Mouse (Mus musculus) gastrocnemius, postnatal 10 days (tissue): Measurements from ENCODE around the gene Foxl1. TPM values are rescaled to one million over a fixed set of nuclear protein-coding genes. Genes with fewer than 3 reads are reported as not detected.
"Not testable (repeated sequence)": the region's sequence is repeated elsewhere in the genome, so short reads cannot be mapped to it uniquely, and the experiment has no call there.

Experiments
- DNase-seq: peaks from one replicate; pipeline ENCODE4 v3.0.0; 2021; ENCODE audit warnings: mixed read lengths
- total RNA-seq, 2 experiments: library from RNA; stranded (reverse); gene quantifications; 2 replicates each; pipeline ENCODE4 v1.2.3; 2021

The Foxl1 gene
- total RNA-seq, 2 experiments from 2014 or later = 0.09 to 0.27 TPM

GRCm38 (mm10) chr8:121125311-121125876 lies 2.3 kb upstream of the Foxl1 start:
- peak; percentile 51 for DNase-seq

DNA sequence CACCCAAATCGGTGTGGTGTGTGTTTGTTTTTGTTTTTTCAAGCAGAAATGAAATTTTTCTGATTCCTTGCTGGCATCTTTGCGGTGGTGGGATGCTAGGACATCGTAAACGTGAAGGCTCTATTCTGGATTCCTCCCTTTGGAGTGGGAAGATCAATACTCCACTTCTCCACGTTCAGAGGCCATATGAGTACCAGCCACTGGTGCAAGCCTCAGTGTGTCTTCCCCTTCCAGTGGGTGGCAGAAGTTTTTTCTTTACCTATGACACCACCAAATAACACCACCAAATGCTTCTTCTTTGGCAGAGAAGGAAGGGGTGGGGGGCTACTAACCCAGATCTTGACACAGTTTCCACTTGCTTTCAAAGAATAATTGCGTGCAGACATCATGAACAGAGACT lies 1.5 kb upstream of the Foxl1 start:
- DNase-seq = no peak

GRCm38 (mm10) chr8:121126694-121127093 lies 1.0 kb upstream of the Foxl1 start:
- DNase-seq = no peak

GRCm38 (mm10) chr8:121127291-121127701 lies 444 bp upstream of the Foxl1 start:
- DNase-seq = no peak

DNA sequence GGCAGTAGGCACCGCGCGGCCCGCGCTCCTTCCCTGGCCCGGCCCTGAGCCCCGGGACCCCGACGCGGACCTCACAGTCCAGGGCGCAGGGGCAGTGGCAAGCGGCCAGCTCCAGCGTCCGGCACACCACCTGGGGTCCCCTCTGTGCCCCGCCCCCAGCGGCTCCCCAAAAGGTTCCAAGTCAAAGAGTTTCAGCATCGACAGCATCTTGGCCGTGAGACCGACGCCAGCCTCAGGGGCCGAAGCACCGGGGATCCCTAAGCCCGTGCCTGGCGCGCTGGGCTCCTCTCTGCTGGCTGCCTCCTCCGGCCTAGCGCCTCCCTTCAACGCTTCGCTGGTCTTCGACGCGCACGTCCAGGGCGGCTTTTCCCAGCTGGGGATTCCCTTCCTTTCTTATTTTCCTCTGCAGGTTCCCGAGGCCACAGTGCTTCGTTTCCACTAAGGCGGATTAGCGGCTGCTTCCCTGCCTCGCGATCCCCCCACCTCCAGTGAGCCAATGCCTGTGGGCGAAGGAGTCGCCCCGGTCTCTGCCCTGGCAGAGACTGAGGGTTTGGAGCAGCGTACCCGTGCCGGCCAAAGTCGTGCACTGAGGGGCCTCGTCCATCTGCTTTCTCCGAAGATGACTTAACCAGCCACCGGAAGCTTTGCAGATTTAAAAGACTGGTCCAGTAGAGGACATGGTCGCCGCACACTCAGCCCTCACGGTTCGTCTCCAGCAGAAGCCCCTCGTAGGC lies 958 bp downstream of the Foxl1 start:
- no peak for DNase-seq

GRCm38 (mm10) chr8:121129265-121129940 lies 1.7 kb downstream of the Foxl1 start:
- no peak for DNase-seq

- peak; percentile 46 for DNase-seq
Measured at GRCm38 (mm10) chr8:121130522-121130921, 2.8 kb downstream of the Foxl1 start.

- DNase-seq = no peak
Measured at GRCm38 (mm10) chr8:121132961-121133513, 5.3 kb downstream of the Foxl1 start.

DNA sequence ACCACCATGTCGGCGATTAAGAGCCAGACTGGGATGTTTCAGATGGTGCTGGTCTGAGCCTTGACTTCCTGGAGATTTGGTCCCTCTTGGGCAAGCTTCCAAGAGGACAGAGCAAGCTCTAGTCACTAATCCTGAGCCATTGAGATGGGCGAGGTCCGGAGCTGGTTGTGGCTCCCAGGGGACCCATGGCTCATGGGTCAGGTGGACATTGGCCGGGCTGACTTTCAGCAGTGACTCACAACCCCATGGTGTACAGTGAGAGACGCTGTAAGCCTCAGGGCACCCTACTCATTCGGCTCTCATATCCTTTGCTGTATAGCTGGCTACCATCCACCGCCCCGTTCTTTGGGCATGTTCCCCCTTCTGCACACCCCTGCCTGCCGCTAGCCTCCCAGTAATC lies 6.4 kb downstream of the Foxl1 start:
- no peak for DNase-seq

- no peak for DNase-seq
Measured at GRCm38 (mm10) chr8:121134512-121134911, 6.8 kb downstream of the Foxl1 start.

DNA sequence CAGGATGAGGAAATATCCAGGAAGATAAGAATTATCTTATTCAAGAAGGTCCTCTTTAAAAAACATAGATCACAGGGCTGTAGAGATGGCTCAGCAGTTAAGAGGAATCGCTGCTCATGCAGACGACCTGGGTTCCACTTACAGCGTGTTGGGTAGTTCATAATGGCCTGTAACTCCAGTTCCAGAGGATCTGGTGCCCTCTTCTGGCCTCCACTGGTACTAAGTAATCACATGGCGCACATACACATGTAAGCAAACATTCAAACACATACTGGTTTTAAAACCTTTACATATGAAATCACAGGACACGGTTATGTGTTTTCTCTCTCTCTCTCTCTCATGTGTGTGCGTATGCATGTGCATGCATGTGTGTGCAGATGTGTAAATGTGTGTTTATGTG lies 9.1 kb downstream of the Foxl1 start:
- DNase-seq = no peak

DNA sequence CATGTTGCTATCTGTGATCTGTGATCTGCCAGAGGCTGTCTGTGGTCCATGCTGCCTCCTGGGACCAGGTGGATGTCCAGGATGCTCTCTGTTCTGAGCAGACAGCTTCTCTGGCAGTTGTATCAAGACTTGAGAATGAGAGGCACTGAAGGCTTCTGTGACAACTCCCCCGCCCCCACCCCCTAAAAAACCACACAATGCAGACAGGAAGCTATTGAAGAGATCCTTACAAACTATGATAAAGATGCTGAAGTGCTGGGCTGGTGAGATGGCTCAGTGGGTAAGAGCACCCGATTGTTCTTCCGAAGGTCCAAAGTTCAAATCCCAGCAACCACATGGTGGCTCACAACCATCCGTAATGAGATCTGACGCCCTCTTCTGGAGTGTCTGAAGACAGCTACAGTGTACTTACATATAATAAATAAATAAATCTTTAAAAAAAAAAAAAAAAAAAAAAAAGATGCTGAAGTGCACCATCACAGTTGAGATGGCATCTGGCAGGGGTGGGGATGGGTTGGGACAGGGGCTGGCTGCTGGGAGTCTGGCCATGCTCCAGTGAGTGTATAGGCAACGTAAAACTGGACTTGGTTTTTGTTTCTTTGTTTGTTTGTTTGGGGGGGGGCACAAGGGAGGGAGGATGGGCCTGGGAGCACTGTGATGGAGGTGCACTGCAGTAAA lies 17.9 kb downstream of the Foxl1 start:
- not testable (repeated sequence) for DNase-seq

GRCm38 (mm10) chr8:121148573-121149083 lies 20.9 kb downstream of the Foxl1 start:
- no peak for DNase-seq

DNA sequence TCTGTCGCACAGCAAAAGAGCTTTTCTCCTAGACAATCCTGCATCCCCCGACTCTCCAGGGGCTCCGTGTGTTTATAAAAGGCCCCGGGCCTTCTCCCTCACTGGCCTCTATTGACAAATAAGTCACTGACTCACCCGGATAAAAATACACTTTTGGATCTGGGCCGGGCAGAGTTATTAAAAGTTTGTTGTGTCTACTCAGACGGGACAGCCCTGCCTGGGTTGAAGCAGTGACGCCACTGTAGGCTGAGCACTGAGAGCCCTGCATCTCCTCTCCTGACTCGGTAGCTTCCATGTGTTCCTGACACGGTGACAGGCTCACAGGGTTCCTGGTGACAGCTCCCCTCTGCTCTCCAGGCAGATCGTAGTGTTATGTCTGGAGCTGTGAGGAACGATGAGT lies 24.7 kb downstream of the Foxl1 start:
- no peak for DNase-seq

- no peak for DNase-seq
Measured at GRCm38 (mm10) chr8:121156990-121157491, 29.3 kb downstream of the Foxl1 start.

GRCm38 (mm10) chr8:121158812-121159211 lies 31.1 kb downstream of the Foxl1 start:
- DNase-seq = no peak

GRCm38 (mm10) chr8:121161437-121161836 lies 33.7 kb downstream of the Foxl1 start:
- DNase-seq = no peak

DNA sequence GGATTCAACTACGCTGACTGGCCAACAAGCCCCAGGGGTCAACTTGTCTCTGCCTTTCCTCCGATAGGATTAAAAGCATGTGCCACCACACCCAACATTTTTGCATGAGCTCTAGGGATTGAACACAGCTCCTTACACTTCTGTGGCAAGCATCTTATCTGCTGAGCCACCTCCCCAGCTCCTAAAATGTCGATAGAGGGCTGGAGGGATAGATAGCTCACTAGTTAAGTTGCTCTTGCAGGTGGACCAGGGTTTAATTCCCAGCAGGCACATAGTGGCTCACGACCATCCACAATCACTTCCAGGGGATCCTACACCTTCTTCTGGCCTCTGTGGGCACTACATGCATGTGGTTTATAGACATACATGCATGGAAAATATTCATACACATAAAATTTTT lies 34.7 kb downstream of the Foxl1 start:
- no peak for DNase-seq

GRCm38 (mm10) chr8:121162906-121163695 lies 35.4 kb downstream of the Foxl1 start:
- DNase-seq = no peak

DNA sequence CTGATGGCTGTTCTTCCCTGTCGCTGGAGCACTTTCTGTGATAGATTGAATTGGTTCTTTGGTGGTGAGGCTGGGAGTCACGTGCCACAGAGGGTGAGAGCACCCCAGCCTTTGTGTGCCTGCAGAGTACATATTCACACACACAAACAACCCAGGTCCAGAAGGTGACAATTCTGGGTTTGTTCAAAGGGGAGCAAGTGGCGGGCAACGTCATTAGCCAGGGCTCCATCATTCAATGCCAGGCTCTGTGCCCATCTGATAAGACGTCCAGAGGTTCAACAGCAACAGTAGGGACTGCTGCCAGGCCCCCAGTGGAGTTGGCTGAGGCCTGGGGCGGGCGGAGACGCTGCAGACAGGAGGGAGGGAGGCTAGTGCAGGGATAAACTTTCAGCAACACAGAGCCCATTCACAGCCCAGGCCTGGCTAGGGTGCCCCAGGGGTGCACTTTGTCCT lies 36.3 kb downstream of the Foxl1 start:
- DNase-seq = no peak

GRCm38 (mm10) chr8:121168033-121168432 lies 40.3 kb downstream of the Foxl1 start:
- DNase-seq = no peak
